Mouse (Mus musculus) embryo, embryonic 9.5 days (tissue): ENCODE measurements around the gene Sval3.

ENCODE experiments used
- DNase-seq: peaks from one replicate; pipeline ENCODE4 v3.0.0-alpha.2; 2017; ENCODE audit errors: extremely low spot score

Sval3 gene

DNA sequence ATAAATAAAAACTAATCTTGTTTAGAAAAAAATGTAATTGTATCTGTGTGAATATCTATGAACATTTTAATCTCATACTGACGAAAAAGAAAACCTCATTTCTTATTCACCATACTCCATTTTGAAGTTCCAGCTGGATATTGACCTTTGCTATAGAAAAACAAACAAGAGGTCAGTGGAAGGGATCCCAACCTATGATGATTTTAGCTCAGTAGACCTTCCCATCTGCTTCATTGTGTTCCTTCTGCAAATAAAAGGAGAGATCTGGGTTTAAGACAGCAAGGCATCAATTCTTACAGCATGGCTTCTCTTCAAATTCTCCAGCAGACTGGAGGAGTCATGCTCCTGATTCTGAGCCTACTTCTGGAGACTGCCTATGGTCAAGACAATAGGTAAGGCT lies at the start of gene Sval3:
Gene Sval3, plus strand, starts transcription at position 301 of the 400 bp plus-strand sequence.
- DNase-seq: no peak

DNA sequence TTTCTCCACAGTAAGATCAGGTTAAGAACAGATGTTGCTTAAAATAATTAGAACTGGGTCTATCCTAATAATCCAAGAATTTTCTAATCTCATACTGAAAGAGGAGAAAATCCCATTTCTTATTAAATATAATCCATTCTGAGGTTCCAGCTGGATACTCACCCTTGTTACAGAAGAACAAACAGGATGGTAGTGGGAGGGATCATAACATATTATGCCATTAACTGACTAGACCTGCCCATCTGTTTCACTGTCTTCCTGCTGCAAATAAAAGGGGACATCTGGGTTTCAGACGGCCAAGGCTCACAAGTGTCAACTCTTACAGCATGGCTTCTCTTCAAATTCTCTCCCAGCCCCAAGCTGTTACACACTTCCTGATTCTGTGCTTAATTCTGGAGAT lies 16.6 kb upstream of the Sval3 start, which contains the start of gene Sval1:
Gene Sval1, plus strand, starts transcription at position 301 of the 400 bp plus-strand sequence.
- no peak for DNase-seq
